Mouse (Mus musculus): ENCODE measurements around the gene Lamc2.

Lamc2 gene

GRCm38 (mm10) chr1:153127622-153128021 is 58.6 kb downstream of the Lamc2 start:
- DNase-seq (ENCODE audit: low spot score): no peak

GRCm38 (mm10) chr1:153126491-153127381 is 59.5 kb downstream of the Lamc2 start:
- DNase-seq (ENCODE audit: low spot score): no peak

- no peak for DNase-seq (ENCODE audit: low spot score)
Observed at GRCm38 (mm10) chr1:153125287-153126275, 60.7 kb downstream of the Lamc2 start.

GRCm38 (mm10) chr1:153124502-153124901 is 61.7 kb downstream of the Lamc2 start:
- DNase-seq (ENCODE audit: low spot score): no peak

- peak; percentile 13 for DNase-seq (ENCODE audit: low spot score)
Observed at GRCm38 (mm10) chr1:153122764-153123163, 63.5 kb downstream of the Lamc2 start.

GRCm38 (mm10) chr1:153121320-153121719 is 64.9 kb downstream of the Lamc2 start:
- no peak for DNase-seq (ENCODE audit: low spot score)

GRCm38 (mm10) chr1:153120544-153120943 is 65.7 kb downstream of the Lamc2 start:
- DNase-seq (ENCODE audit: low spot score): no peak

- DNase-seq (ENCODE audit: low spot score): no peak
Observed at GRCm38 (mm10) chr1:153115315-153115714, 70.9 kb downstream of the Lamc2 start.

GRCm38 (mm10) chr1:153111596-153111995 is 74.7 kb downstream of the Lamc2 start:
- no peak for DNase-seq (ENCODE audit: low spot score)

- DNase-seq (ENCODE audit: low spot score): no peak
Observed at GRCm38 (mm10) chr1:153109836-153110235, 76.4 kb downstream of the Lamc2 start.

- DNase-seq (ENCODE audit: low spot score): no peak
Observed at GRCm38 (mm10) chr1:153109346-153109745, 76.9 kb downstream of the Lamc2 start.

GRCm38 (mm10) chr1:153107866-153108265 is 78.4 kb downstream of the Lamc2 start:
- DNase-seq (ENCODE audit: low spot score): no peak

- no peak for DNase-seq (ENCODE audit: low spot score)
Observed at GRCm38 (mm10) chr1:153104804-153105203, 81.4 kb downstream of the Lamc2 start.

- no peak for DNase-seq (ENCODE audit: low spot score)
Observed at GRCm38 (mm10) chr1:153103186-153103554, 83.1 kb downstream of the Lamc2 start.

- no peak for DNase-seq (ENCODE audit: low spot score)
Observed at GRCm38 (mm10) chr1:153102296-153103185, 83.7 kb downstream of the Lamc2 start.

- DNase-seq (ENCODE audit: low spot score): peak; percentile 27
Observed at GRCm38 (mm10) chr1:153101327-153101880, 84.8 kb downstream of the Lamc2 start.

- DNase-seq (ENCODE audit: low spot score): no peak
Observed at GRCm38 (mm10) chr1:153100912-153101311, 85.3 kb downstream of the Lamc2 start.

- DNase-seq (ENCODE audit: low spot score): no peak
Observed at GRCm38 (mm10) chr1:153098586-153098985, 87.7 kb downstream of the Lamc2 start.

- no peak for DNase-seq (ENCODE audit: low spot score)
Observed at GRCm38 (mm10) chr1:153097017-153097675, 89.1 kb downstream of the Lamc2 start.

GRCm38 (mm10) chr1:153095826-153096727 is 90.2 kb downstream of the Lamc2 start:
- no peak for DNase-seq (ENCODE audit: low spot score)

All from ovary, postnatal 36 days (tissue).